Mouse (Mus musculus): Measurements from ENCODE around the gene Foxr1.

GRCm38 (mm10) chr9:44482112-44482511 is 41.2 kb upstream of the Foxr1 start:
- TF ChIP-seq POLR2A (IDR thresholded peaks at IDR 0.05; ENCODE audit: borderline replicate concordance, insufficient read depth, low read length) (no peak), CTCF (IDR thresholded peaks at IDR 0.05; ENCODE audit: borderline replicate concordance, insufficient read depth, low read depth, low read length) (no peak)

All from cerebellum, adult 2 months (tissue).